Mouse (Mus musculus): Measurements from ENCODE around the gene Spast.

- TF ChIP-seq EP300 (optimal IDR thresholded peaks at IDR 0.05) (no peak), CTCF (IDR thresholded peaks at IDR 0.05; ENCODE audit: low read depth) (peak; percentile 66)
Measured at GRCm38 (mm10) chr17:74409722-74410121, 70.9 kb downstream of the Spast start.

All from stomach, postnatal 0 days (tissue).